Mouse (Mus musculus) cortical plate, adult 2 months (tissue): Measurements from ENCODE around the gene Olfr9. TPM values are rescaled to one million over a fixed set of nuclear protein-coding genes. Genes with fewer than 3 reads are reported as not detected.
"Not testable (repeated sequence)": the region's sequence is repeated elsewhere in the genome, so short reads cannot be mapped to it uniquely, and the experiment has no call there.

Experiments used
- H3K27ac ChIP-seq: fragments of 200-500 bp; 2 replicates; pipeline ENCODE4 v1.5.1; 2012; ENCODE audit warnings: low read length, control low read depth, inconsistent platforms; ENCODE audit not compliant: insufficient read depth
- H3K4me1 ChIP-seq: fragments of 200-500 bp; 2 replicates; pipeline ENCODE4 v1.6.1; 2011; ENCODE audit warnings: low read length; ENCODE audit not compliant: control insufficient read depth, insufficient read depth
- H3K4me3 ChIP-seq: fragments of 200-500 bp; 2 replicates; pipeline ENCODE4 v1.5.1; 2011; ENCODE audit warnings: mild to moderate bottlenecking, low read length, control low read depth; ENCODE audit not compliant: insufficient read depth
- CTCF ChIP-seq: fragments of 200-500 bp; IDR thresholded peaks from 2 replicates; pipeline ENCODE4 v1.5.1; 2011; ENCODE audit warnings: mild to moderate bottlenecking, control low read depth, low read length; ENCODE audit not compliant: insufficient read depth; ENCODE audit errors: extremely low read depth
- POLR2A ChIP-seq: fragments of 200-500 bp; IDR thresholded peaks from 2 replicates; pipeline ENCODE4 v1.6.1; 2011; ENCODE audit warnings: mild to moderate bottlenecking, low read length, control low read depth; ENCODE audit not compliant: insufficient read depth; ENCODE audit errors: extremely low read depth
- polyA plus RNA-seq: library from polyadenylated mRNA; depleted of rRNA; stranded (reverse); fragments of >200 nt; gene quantifications from 2 replicates; pipeline ENCODE4 v1.2.3, GENCODE M21; 2012; rRNA removed

The Olfr9 gene
- polyA plus RNA-seq = not detected in 2 replicates

DNA sequence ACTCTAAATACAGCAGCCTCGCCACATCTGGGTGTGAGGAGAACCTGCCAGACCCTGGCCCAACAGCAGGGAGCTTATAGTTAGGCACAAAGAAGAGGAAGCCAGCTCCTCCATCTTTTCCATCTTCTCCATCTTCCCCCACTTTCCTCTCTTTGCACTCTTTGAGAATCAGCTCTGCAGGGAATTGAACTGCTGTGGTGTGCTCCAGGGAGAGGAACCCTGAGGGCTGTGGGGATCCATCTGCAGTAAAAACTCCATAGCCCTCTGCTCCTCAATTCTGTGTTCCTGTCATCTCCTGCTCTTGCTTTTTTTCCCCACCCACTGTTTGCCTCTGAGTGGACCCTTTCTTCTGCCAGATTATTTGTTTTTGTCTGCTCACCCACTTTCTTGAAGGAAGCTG lies at the start of gene Olfr9:
TSS of gene Olfr9 (plus strand) at position 301 of the 400 bp plus-strand sequence.
- not testable (repeated sequence) for H3K4me3 ChIP-seq, H3K27ac ChIP-seq, H3K4me1 ChIP-seq

DNA sequence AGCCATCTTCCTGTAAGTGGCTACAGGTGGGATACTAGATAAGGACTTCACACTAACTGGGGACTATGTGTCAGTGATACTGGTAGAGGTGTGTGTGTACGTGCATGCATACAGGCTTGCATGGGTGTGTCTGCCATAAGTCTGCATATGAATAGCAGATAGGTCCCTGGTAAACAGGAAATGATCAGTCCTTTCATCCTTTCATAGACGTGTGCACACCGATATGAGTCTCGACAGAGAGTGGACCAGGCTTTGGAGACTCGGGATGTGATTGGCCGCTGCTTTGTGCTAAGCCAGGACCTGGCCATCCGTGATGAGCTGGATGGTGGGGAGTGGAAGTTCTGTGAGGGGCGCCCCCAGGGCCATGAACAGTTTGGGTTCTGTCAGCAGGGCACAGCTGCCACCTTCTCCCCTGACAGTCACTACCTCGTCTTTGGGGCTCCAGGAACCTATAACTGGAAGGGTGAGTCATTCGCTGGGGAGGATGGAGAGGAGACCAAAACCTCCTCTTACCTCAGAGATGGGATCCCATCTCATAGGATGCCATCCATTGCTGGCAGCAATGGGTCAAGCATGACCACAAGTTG lies 48.7 kb upstream of the Olfr9 start:
- H3K4me1 ChIP-seq = no peaks in the 10 kb centered on the region
- no peak overlapping the region for H3K4me3 ChIP-seq
- TF ChIP-seq POLR2A (no peak), CTCF (no peak)
- H3K27ac ChIP-seq = no peak overlapping the region

- TF ChIP-seq CTCF = peak; percentile 60
- no peak for TF ChIP-seq POLR2A
- no peak overlapping the region for H3K4me3 ChIP-seq
- H3K27ac ChIP-seq = no peak overlapping the region
- no peaks in the 10 kb centered on the region for H3K4me1 ChIP-seq
Observed at GRCm38 (mm10) chr10:128945675-128946074, 43.6 kb upstream of the Olfr9 start.

DNA sequence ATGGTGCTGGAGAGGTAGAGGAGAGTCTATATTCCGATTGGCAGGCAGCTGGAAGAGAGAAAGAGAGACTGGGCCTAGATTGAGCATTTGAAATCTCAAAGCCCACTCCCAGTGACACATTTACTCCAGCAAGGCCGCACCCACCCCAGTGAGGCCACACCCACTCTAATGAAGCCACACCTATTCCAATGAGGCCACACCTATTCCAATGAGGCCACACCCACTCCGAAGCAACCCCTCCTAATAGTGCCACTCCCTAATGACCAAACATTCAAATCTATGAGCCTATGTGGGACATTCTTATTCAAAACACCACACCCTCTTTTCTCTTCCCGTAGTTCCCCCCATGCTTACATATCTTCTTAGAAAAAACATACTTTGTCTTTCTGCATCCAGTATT lies 41.7 kb upstream of the Olfr9 start:
- Histone ChIP-seq H3K4me1 (no peaks in the 10 kb centered on the region; the same call in 1 of the 2 replicates), H3K27ac (no peak overlapping the region), H3K4me3 (no peak overlapping the region)
- TF ChIP-seq POLR2A = no peak
- TF ChIP-seq CTCF = no peak

DNA sequence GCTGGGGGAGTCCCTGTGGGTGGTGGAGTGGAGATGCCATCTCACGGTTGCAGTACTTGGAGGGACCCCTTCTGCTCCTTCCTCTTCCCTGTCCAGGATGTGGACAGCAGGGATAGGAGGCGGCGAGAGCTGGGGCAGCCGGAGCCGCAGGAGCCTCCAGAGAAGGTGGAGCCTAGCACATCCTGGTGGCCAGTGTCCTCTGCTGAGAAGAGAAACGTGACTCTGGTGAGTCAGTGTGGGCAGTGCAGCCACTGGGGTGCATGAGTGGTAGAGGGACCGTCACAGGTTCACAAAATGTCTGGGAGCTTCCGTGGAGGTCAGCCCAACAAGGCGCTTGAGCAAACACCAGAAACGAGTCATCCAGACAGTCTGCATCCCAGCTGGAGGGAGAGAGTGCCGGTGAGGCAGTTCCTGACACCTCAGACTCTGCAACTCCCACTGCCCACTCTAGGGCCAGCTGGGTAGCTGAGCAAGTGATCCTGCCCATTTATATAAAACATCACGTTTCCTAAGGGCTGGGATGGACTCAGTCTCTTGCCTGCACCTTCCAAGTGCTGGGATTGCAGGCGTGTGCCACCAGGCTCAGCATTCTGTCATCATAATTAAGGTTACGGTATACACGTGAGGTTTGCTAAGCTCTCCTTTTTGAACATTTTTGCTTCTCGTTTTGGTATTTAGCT lies 38.9 kb upstream of the Olfr9 start:
- no peak overlapping the region for H3K4me3 ChIP-seq
- TF ChIP-seq CTCF (no peak), POLR2A (no peak)
- no peaks in the 10 kb centered on the region; the same call in 1 of the 2 replicates for H3K4me1 ChIP-seq
- no peak overlapping the region for H3K27ac ChIP-seq

- H3K27ac ChIP-seq = no peak overlapping the region
Observed at GRCm38 (mm10) chr10:128958340-128958739, 30.9 kb upstream of the Olfr9 start.

GRCm38 (mm10) chr10:128960142-128960541 lies 29.1 kb upstream of the Olfr9 start:
- Histone ChIP-seq H3K27ac (no peak overlapping the region), H3K4me1 (no peaks in the 10 kb centered on the region)
- no peak for TF ChIP-seq CTCF
- TF ChIP-seq POLR2A = no peak

More at GRCm38 (mm10) chr10:128958340-128958739, 30.9 kb upstream of the Olfr9 start:
- TF ChIP-seq POLR2A (no peak), CTCF (no peak)
- Histone ChIP-seq H3K4me3 (no peak overlapping the region), H3K4me1 (no peaks in the 10 kb centered on the region)

GRCm38 (mm10) chr10:128960590-128961584 lies 28.3 kb upstream of the Olfr9 start, which contains the start of gene Mettl7b:
Gene Mettl7b, minus strand, starts transcription at chr10:128960988.
- no peak for TF ChIP-seq POLR2A
- no peak for TF ChIP-seq CTCF
- Histone ChIP-seq H3K27ac (no peak within 1 kb of the TSS), H3K4me1 (no peaks in the 10 kb centered on the region), H3K4me3 (no peak within 1 kb of the TSS)

More at GRCm38 (mm10) chr10:128960142-128960541, 29.1 kb upstream of the Olfr9 start:
- no peak overlapping the region for H3K4me3 ChIP-seq

GRCm38 (mm10) chr10:128964961-128965360 lies 24.3 kb upstream of the Olfr9 start:
- H3K4me3 ChIP-seq = no peak overlapping the region
- H3K27ac ChIP-seq = no peak overlapping the region
- no peaks in the 10 kb centered on the region for H3K4me1 ChIP-seq
- no peak for TF ChIP-seq CTCF
- no peak for TF ChIP-seq POLR2A

DNA sequence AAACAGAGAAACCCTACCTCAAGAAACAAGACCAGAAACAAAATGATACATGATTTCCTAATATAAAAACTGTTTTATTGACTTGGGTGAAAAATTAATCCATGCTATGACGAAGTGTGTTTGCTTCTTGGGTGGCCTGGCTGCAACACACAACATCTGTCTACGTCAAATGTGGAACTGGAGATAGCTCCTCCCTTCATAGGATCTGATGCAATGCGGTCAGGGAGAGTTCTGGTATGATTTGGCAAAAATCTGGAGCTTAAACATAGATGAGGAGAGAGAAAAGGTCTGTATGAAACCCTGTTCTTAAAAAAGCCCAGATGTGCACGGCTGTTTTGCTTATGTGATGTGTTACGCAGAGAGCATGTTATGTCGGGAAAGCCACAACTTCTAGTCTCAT lies 23.4 kb upstream of the Olfr9 start:
- TF ChIP-seq POLR2A (no peak), CTCF (no peak)
- Histone ChIP-seq H3K4me1 (no peaks in the 10 kb centered on the region), H3K27ac (no peak overlapping the region), H3K4me3 (no peak overlapping the region)
